Mouse (Mus musculus) gastrocnemius, postnatal 10 days (tissue): ENCODE measurements around the gene Gstt2. TPM values are rescaled to one million over a fixed set of nuclear protein-coding genes. Genes with fewer than 3 reads are reported as not detected.
A peak's percentile ranks its signal among the peaks of the same experiment; 100 is the strongest.
"Not testable (repeated sequence)": the region's sequence is repeated elsewhere in the genome, so short reads cannot be mapped to it uniquely, and the experiment has no call there.

ENCODE experiments used
- DNase-seq: peaks from one replicate; pipeline ENCODE4 v3.0.0; 2021; ENCODE audit warnings: mixed read lengths
- total RNA-seq, 2 experiments: library from RNA; stranded (reverse); gene quantifications; 2 replicates each; pipeline ENCODE4 v1.2.3; 2021

The Gstt2 gene
- total RNA-seq, 2 experiments from 2014 or later = 7.1 to 8.4 TPM

DNA sequence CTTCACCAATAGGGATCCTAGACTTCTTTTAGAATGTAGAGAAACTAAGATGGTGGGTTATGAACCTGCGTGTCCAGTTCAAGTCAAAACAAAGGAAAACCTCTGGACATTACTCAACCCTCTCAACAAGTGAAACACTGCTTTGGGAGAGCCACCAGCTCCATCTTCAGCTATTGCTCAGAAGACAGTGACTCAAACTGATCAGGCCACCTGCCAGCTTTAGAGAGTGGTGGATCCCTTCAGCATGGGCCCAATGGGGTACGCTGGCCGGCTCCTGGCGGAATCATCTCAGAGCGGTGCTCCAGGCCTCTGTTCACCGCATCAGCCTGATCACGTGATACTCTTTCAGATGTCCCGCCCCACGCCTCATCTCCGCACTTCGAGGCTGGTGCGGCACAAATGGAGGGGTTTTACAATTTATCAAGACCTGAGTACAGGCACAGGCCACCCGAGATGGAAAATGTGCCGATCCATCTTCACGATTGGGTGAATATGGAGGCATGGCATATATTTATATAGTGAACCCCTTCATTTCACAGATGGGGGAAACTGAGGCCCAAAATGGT, 18.3 kb upstream of the Gstt2 start:
- no peak for DNase-seq

DNA sequence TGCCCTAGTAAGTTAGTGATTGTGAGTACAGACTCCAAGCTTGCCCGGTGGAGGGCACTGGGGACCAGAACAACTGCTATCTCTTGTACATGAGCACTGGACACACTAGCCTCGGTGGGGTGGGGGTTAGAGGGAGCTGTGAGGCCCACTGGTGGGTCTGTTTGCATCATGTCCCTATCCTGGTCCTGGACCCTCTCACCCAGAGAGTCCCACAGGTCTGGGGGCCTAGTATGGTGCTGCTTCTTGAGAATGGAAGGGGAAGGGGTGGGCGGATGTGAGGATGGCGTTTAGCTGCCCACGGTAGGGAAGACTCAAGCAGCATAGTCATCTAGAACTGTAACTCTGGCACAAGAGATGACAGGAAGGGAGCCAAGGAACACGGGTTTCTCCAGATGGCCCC, 17.6 kb upstream of the Gstt2 start:
- no peak for DNase-seq

DNA sequence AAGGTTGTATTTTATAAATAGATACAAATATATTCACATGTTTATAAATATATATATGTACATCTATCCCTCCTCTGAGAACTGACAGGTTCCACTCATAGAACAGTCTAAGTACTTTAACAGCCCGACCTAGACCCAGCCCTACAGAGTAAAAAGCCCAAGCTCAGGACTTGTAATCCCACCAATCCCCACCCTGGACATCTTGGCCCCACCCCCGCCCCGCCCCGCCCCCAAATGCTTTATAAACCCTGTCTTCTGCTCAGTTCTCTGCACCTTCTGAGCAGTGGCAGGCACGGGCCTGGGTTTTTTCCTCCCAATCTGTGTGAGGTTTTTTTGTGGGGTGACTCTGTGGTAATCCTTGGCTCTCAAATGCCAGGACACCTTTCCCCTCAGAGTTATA, 16.9 kb upstream of the Gstt2 start:
- DNase-seq = no peak

DNA sequence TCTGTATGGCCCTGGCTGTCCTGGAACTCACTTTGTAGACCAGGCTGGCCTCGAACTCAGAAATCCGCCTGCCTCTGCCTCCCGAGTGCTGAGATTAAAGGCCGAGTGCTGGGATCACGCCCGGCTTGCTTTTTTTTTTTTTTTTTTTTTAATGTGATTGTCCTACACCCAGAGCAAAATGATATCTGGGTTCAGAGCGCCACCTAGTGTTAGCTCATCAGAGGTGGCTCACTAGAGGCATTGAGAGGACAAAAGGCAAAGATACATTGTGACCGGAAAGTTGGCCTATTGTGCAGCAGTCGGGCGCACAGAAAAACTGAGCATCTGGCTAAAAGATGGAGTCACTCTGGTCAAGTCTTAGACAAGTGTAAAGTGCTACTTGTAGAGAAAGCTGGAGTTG, 16.2 kb upstream of the Gstt2 start:
- peak; percentile 83 for DNase-seq

DNA sequence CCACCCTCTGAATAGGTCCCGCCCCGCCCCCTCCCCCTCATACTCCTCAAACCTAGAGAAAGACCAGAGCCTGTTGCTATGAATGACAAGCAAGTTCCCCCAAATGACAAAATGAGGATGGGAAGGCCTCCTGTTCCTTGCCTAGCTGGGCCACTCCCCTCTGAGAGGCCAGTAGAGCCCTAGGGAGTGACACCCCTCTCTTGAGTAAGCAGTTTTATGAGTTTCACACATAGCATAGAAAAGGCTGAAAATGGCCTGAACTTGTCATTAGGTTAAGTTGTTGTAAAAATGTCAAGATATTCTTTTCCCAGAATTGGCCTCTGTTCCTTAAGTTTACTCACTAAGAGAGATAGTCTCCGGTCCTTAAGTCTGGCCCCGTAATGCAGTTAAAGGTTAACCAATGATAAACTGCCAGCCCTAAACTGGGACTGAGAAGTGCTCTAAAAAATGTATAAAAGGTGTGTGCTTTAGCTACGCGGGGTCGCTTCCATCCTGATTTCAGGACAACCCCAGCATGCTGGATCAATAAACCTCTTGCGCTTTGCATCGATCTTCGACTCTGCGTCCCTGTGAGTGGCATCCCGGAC, 15.4 kb upstream of the Gstt2 start:
- no peak for DNase-seq

DNA sequence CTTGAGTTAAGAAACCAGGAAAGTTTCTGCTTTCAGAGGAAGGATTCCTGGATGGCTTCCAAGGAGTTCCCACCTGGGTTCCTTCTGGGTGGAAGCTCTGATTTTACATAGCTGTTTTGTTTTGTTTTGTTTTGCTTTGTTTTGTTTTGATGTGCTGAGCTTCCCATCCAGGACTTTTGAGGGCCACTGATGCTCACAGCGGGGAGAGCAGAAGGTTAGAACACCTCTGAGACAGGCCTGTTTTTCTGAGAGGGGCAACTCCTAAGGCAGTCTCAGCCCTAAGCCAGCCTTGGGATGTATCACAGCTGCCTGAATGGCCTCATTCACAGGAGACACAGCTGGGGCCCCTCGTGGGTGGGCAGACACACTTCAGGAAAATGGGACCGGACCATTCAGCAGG, 14.5 kb upstream of the Gstt2 start:
- no peak for DNase-seq

DNA sequence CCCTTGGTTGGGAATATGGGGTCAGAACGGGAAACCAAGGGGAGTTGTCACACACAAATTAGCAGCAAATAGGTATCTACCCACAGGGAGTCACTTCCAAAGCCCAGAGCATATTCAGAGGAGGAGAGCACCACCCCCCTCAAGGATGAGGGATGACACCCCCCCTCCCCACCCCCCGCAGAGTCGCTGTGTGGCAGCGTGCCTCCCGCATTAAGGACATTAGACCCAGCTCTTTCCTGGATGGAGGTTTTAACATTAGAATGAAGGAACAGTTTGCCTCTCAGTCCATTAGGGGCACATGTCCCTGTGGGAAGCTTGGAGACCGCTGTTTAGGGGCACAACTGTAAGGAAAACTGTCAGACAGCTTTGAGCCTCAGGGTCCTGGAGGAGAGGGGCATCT, 13.9 kb upstream of the Gstt2 start:
- DNase-seq = no peak

DNA sequence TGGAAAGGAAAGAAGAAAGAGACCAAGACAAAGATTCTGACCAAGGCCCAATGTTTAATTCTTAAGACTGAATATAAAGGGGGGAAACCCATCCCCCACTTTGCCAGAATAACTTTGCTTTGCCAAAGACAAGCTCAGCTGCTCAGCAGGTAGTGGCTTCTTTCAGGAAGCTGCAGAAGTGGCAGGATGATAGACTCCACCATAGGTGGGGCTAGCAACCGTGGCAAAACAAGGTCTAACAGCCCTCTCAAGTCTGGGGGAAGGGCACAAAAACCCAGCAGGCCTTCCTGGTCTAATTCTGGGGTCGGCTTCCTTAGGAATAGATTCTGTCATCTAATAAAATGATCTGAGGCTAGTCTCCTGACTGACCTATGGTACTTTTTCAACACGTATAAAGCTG, 11.2 kb upstream of the Gstt2 start:
- DNase-seq = no peak

DNA sequence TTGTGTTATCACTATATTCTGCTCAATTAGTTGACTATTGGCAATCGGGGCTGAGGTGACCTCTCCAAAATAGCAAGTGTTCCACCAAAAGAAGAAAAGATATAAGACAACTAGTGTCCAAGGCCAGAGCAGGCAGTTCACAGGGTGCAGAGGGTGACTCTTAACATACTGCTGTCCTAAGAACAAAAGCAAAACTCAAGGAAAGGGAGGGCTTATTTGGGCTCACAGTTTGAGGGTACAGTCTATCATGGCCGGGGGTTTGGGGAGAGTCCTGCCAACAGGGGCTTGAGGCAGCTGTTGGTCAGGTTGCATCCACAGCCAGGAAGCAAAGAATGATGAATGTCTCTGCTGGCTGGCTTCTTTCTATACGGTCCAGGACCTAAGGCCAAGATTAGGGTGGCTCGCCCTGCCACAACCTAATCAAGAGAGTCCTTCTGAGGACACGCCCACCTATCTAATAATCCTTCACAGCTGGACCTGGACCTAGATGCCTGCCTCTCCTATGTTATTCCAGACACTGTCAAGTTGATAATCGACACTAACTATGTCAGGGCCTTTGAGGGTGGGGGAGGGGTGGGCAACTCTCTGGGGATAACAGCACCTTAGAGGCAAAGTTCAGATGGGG, 8.2 kb upstream of the Gstt2 start:
- DNase-seq = no peak

DNA sequence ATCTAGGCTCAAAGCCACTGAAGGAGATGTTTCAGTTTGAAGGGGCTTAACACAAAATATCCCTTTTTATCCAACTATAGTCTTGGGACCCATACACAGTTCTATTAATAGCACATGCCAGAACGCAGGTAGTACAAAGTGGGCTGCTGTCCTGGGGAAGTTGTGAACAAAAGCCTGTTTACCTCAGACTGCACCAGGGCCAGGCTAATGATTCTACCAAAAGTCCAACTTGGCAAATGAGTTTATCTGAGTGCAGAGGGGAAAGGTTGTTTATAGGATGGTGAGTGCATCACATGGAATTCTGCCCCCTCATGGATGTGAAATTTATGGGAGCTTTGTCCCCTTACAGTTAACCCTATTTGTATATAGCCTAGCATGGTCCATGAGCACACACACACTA, 7.6 kb upstream of the Gstt2 start:
- DNase-seq = no peak

DNA sequence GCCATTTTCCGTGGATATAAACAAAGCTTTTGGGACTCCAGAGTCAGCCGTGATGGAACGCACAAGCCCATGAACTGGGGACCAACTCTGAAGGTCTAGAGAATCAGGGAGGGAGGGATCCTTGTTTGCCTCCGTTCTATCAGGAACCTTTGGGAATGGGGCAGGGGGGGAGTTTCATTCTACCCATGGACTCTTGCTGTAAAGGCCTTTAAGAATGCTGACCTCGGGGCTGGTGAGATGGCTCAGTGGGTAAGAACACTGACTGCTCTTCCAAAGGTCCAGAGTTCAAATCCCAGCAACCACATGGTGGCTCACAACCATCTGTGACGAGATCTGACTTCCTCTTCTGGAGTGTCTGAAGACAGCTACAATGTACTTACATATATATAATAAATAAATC, 6.7 kb upstream of the Gstt2 start:
- not testable (repeated sequence) for DNase-seq

DNA sequence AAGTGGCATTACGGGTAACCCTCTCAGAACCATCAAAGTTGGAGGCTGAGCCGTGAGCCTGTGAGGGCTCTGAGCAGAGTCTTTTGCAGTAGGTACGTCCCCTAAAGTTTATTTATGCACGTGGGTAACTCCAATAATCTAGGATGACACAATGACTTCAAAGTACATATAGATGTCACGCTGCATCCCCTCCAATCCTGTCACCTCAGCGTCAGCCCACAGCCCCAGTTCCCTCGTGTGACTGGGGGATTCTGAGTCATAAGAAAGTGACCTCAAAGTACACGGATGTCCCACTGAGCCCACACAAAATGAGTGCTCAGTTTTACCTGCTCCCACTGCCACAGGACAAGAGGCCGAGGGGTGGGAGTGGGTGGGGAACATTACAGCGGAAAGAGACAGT, 1.9 kb upstream of the Gstt2 start:
- DNase-seq = no peak

DNA sequence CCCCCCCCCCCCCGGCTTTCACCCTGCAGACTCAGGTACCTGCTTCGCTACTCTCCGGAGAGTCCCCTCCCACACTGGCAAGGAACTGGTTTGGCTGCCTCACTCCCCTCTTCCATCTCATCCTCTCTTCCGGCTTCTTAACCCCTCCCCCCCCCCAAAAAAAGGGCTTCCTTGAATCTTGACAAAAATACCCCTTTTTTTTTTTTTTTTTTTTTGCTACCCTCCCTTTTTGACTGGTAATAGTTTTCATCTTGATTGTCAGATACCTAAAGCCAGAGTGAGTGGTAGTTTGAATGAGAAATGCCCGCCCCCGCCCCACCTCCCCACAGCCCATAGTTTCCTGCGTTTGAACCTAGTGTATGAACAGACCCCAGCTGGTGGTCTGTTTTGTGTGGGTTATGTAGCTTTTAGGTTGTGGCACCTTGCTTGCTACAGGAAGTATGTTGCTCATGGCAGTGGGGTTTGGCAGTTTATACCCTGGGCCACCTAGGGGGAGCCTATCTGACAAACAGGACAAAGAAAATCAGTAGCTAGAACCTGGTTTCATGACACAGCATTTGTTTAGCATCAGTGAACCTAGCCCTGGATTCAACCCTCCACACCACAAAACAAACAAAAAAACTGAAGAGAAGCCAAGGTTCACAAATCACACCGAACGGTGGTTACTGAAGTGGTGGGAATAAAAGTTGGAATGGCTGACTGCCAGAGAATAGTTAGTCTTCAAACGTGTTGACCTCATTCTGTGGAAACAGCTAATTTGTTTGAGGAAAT, 1.3 kb downstream of the Gstt2 start:
- no peak for DNase-seq

DNA sequence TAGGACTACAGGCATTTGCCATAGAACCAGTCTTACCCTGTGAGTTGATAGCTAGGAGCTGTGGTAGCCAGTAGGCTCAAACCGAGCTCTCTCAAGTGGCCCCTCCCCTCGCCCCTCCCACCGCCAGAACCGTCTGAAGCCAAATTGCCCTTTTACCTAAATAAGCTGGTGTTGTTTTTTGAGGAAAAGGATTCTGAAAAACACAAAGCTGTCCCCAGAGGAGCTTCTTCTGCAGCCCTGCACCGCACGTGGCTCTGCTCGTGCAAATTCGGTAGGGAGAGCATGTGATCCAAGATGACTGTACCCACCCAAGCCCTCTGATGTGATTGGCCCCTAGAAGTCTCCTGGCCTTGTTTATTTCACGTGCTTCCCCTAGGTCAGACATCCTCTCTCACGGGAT, 1.9 kb downstream of the Gstt2 start:
- peak; percentile 37 for DNase-seq

DNA sequence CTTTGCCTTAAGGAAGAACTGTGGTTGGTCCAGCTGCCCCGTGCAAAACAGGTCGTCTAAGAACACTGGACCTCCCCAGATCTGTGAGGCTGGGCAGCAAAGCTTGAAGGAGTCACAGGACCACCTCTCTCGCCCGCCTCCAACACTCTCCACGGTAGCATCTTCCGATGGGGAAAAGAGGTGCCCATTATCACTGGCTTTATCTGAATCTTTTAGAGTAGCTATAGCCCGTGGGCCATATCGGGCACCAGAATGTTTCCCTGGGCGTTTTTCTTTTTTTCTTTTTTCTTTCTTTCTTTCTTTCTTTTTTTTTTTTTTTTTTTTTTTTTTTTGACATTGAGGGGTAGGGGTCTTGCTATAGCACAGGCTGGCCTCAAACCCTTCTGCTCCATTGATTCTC, 2.5 kb downstream of the Gstt2 start:
- no peak for DNase-seq

DNA sequence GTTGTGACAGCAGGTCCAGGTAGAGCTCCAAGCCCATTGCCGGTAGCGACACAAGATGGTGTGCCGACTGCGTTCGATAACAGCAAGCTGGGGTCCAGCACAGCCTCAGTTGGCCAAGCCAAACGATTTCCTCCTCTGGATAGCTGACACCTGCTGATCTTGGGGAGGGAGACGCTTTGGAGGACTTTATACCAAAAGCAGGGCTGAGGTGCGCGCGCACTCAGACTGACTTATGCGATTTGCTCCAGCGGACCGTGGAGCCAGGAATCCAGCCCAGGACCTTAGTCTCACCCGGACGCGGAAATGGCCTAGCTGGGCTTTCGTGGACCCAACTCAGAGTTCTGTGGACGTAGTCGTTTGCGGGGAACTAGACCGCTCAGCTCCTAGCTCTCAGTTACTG, 3.0 kb downstream of the Gstt2 start:
- DNase-seq = peak; percentile 78

DNA sequence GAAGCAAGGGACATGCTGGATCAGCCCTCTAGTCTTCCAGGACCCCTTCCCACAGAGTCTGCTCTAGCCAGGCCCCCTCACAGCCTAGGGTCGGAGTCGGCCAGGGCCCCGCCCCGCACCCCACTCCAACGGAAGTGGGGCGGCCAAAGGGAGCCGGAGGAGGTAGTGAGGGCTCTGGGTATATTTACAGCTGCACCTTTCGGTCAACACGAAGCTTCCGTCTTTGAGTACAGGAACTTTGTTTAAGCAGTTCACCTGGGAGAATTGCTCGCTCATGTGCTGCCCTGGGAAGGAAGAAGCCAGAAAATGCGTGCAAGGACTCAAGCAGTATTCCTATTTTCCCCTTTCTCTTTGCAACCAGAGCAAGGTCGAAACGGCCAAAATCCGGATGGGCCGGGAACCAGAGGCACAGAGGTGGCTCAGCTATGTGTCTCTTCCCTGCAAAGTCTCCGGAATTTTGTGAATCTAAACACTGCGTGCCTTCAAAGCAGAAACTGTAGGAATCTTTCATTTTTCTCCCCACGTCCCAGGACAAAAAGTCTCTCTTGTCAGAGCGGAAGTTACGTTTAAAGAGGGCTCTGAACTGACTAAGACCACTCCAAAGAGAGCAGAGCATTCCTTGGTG, 3.7 kb downstream of the Gstt2 start:
- peak; percentile 36 for DNase-seq

DNA sequence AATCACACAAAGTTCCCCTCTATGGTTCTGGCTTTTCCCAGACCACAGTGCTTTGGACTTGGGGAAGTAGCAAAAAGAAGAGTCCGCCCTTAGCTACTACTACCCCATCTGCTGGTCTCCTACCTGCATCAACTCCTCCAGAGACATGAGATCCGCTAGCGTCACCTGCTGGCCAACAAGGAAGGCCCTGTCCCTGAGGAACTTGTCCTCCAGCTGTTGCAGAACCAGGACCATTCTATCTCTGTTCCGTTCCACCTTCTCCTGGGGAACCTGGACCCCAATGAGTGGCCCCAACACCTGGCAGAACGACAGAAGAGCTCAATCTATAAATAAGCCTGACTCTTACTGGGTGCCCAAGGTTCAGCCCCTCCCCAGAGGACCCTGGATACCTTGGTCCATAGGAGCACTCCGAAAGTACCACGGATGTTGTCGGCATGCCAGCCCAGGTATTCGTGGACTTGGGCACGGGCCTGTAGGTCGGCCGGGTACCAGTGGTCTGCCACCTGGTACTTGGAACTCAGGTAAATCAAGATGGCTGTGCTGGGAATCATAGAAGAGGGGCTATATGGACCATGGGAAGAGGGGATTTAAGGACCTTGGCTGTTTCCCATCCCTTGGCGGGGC, 4.8 kb downstream of the Gstt2 start:
- peak; percentile 58 for DNase-seq

DNA sequence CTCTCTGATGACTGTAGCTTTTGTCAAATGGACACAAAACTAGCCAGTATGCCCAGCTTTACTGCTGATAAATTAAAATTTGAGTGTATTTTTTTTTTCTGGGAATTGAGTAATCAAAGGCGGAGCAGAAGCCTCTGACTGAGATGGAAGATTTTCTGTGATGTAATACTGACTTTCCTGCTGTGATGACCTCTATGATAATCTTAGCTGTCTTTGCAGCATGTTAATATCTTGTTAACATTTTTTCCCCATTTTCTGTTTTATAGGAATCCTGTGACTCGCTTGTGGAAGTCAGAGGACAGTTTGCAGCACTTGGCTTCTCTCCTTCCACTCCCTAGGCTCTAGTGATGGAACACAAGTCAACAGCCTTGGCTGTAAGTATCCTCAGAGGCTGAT, 7.0 kb downstream of the Gstt2 start:
- DNase-seq = no peak

DNA sequence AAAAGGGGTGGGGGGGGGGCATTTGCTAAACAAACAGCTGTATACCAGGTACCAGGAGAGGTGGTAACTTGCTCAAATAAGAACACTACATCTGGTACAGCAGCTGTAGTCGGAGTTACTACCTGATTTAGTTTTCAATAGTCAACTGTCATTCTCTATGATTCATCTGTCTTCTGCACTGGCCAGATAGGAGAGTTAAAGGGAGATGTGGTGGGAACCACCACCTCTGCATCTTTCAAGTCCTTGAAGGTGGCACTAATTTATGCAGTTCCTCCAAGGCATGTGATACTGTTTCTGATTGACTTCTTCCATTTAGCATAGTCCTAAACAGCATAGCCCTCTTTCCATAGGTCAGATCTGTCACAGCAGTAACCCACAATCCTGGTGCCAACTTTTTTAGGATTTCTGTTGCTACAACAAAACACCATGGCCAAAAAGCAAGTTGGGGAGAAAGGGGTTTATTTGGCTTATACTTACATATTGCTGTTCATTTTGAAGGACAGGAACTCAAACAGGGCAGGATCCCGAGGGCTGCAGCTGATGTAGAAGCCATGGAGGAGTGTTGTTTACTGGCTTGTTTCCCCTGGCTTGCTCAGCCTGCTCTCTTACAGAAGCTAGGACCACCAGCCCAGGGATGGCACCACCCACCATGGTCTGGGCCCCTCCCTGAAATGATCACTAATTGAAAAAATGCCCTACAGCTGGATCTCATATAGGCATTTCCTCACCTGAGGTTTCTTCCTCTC, 7.5 kb downstream of the Gstt2 start:
- no peak for DNase-seq

DNA sequence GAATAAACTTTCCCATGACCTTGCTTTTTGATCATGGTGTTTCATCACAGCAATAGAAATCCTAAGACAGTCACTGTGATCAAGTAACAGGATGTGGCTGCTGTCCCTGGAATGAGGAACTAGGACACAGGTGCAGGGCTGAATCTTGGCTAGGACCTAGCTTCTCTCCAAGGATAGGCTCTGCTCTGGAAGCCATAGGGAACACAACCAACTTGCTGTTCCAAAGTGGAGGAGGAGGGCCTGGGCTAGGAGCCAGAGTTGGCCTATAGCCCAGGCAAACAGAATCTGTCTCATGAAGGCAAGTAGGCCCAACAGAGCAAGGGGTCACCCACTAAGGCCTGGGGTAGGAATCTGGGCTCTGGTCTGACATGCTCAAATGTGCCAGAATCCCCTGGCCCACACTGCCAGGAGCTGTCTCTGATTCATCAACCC, 8.7 kb downstream of the Gstt2 start:
- peak; percentile 75 for DNase-seq
